Mouse (Mus musculus): ENCODE measurements around the gene Gbp4. TPM values are rescaled to one million over a fixed set of nuclear protein-coding genes. Genes with fewer than 3 reads are reported as not detected.
A peak's percentile ranks its signal among the peaks of the same experiment; 100 is the strongest.
"Not testable (repeated sequence)": the region's sequence is repeated elsewhere in the genome, so short reads cannot be mapped to it uniquely, and the experiment has no call there.

The Gbp4 gene
- total RNA-seq (2017) = not detected in 2 replicates

- ATAC-seq (replicated peaks; ENCODE audit: low read depth, poor library complexity, severe bottlenecking) = peak; percentile 42
Measured at GRCm38 (mm10) chr5:105139409-105140088, at the start of gene Gbp4, which contains the start of the genes Gbp9 and Gbp8. Gbp4 (minus strand) TSS chr5:105139586. Gbp9 (minus strand) TSS chr5:105139539. Gbp8 (minus strand) TSS chr5:105139540.

- ATAC-seq (replicated peaks; ENCODE audit: low read depth, poor library complexity, severe bottlenecking) = no peak
Measured at GRCm38 (mm10) chr5:105181446-105181845, 42.1 kb upstream of the Gbp4 start.

- no peak for ATAC-seq (replicated peaks; ENCODE audit: low read depth, poor library complexity, severe bottlenecking)
Measured at GRCm38 (mm10) chr5:105156582-105156981, 17.2 kb upstream of the Gbp4 start.

GRCm38 (mm10) chr5:105154049-105154448 is 14.7 kb upstream of the Gbp4 start:
- no peak for ATAC-seq (replicated peaks; ENCODE audit: low read depth, poor library complexity, severe bottlenecking)

GRCm38 (mm10) chr5:105148062-105148461 is 8.7 kb upstream of the Gbp4 start:
- ATAC-seq (replicated peaks; ENCODE audit: low read depth, poor library complexity, severe bottlenecking) = peak; percentile 60; the same call in 1 of the 2 replicates

- no peak for ATAC-seq (replicated peaks; ENCODE audit: low read depth, poor library complexity, severe bottlenecking)
Measured at GRCm38 (mm10) chr5:105146447-105146846, 7.1 kb upstream of the Gbp4 start.

GRCm38 (mm10) chr5:105145731-105146130 is 6.3 kb upstream of the Gbp4 start:
- peak; percentile 22 for ATAC-seq (replicated peaks; ENCODE audit: low read depth, poor library complexity, severe bottlenecking)

- ATAC-seq (replicated peaks; ENCODE audit: low read depth, poor library complexity, severe bottlenecking) = not testable (repeated sequence)
Measured at GRCm38 (mm10) chr5:105140089-105140810, 864 bp upstream of the Gbp4 start.

GRCm38 (mm10) chr5:105138906-105139305 is 480 bp downstream of the Gbp4 start:
- ATAC-seq (replicated peaks; ENCODE audit: low read depth, poor library complexity, severe bottlenecking) = no peak

- peak; percentile 61 for ATAC-seq (replicated peaks; ENCODE audit: low read depth, poor library complexity, severe bottlenecking)
Measured at GRCm38 (mm10) chr5:105136706-105137304, 2.6 kb downstream of the Gbp4 start.

GRCm38 (mm10) chr5:105121731-105122130 is 17.7 kb downstream of the Gbp4 start:
- not testable (repeated sequence) for ATAC-seq (replicated peaks; ENCODE audit: low read depth, poor library complexity, severe bottlenecking)

GRCm38 (mm10) chr5:105115740-105116139 is 23.6 kb downstream of the Gbp4 start:
- ATAC-seq (replicated peaks; ENCODE audit: low read depth, poor library complexity, severe bottlenecking) = no peak

- ATAC-seq (replicated peaks; ENCODE audit: low read depth, poor library complexity, severe bottlenecking) = peak; percentile 60
Measured at GRCm38 (mm10) chr5:105114696-105115095, 24.7 kb downstream of the Gbp4 start.

GRCm38 (mm10) chr5:105113656-105114055 is 25.7 kb downstream of the Gbp4 start:
- no peak for ATAC-seq (replicated peaks; ENCODE audit: low read depth, poor library complexity, severe bottlenecking)

GRCm38 (mm10) chr5:105110271-105110852 is 29.0 kb downstream of the Gbp4 start:
- ATAC-seq (replicated peaks; ENCODE audit: low read depth, poor library complexity, severe bottlenecking) = peak; percentile 81

- not testable (repeated sequence) for ATAC-seq (replicated peaks; ENCODE audit: low read depth, poor library complexity, severe bottlenecking)
Measured at GRCm38 (mm10) chr5:105109775-105110174, 29.6 kb downstream of the Gbp4 start.

GRCm38 (mm10) chr5:105105689-105106088 is 33.7 kb downstream of the Gbp4 start:
- ATAC-seq (replicated peaks; ENCODE audit: low read depth, poor library complexity, severe bottlenecking) = peak; percentile 69

GRCm38 (mm10) chr5:105081900-105082299 is 57.5 kb downstream of the Gbp4 start:
- ATAC-seq (replicated peaks; ENCODE audit: low read depth, poor library complexity, severe bottlenecking) = peak; percentile 63

- ATAC-seq (replicated peaks; ENCODE audit: low read depth, poor library complexity, severe bottlenecking) = not testable (repeated sequence)
Measured at GRCm38 (mm10) chr5:105068356-105068755, 71.0 kb downstream of the Gbp4 start.

All from common myeloid progenitor, adult 5-6 weeks (primary cell).